Mouse (Mus musculus): Measurements from ENCODE around the gene Myo16.

GRCm38 (mm10) chr8:10501750-10502149, 348.0 kb downstream of the Myo16 start:
- TF ChIP-seq POLR2A (IDR thresholded peaks at IDR 0.05; ENCODE audit: control insufficient read depth, extremely low read depth, insufficient read depth, low read length, poor library complexity) (no peak), CTCF (IDR thresholded peaks at IDR 0.05; ENCODE audit: borderline replicate concordance, control insufficient read depth, extremely low read depth, insufficient read depth, low read length, poor library complexity) (no peak)

Data from thymus, adult 2 months (tissue).